Mouse (Mus musculus) embryonic facial prominence, embryonic 15.5 days (tissue): ENCODE measurements around the gene Lancl3. TPM values are rescaled to one million over a fixed set of nuclear protein-coding genes. Genes with fewer than 3 reads are reported as not detected.

Experiments
- ATAC-seq: fragments of 200-750 bp; cut with Nextera tagmentation; 2 replicates; pipeline ENCODE4 v1.8.0; 2017; ENCODE audit warnings: low read depth, moderate TSS enrichment; ENCODE audit not compliant: insufficient number of reproducible peaks, low FRiP score, low TSS enrichment
- H3K27ac ChIP-seq: fragments of 300-500 bp; sonication (generic); replicated peaks from 2 replicates; pipeline ENCODE4 v1.5.1; 2015; ENCODE audit warnings: mild to moderate bottlenecking, inconsistent platforms
- H3K27me3 ChIP-seq: fragments of 300-500 bp; sonication (generic); 2 replicates; pipeline ENCODE4 v1.6.1; 2015; ENCODE audit warnings: inconsistent platforms
- H3K36me3 ChIP-seq: fragments of 300-500 bp; sonication (generic); 2 replicates; pipeline ENCODE4 v1.6.1; 2015; ENCODE audit warnings: mild to moderate bottlenecking, inconsistent platforms
- H3K4me1 ChIP-seq: fragments of 300-500 bp; sonication (generic); 2 replicates; pipeline ENCODE4 v1.6.1; 2015; ENCODE audit warnings: inconsistent platforms
- H3K4me2 ChIP-seq: fragments of 300-500 bp; sonication (generic); replicated peaks from 2 replicates; pipeline ENCODE4 v1.6.1; 2015; ENCODE audit warnings: mild to moderate bottlenecking, inconsistent platforms
- H3K4me3 ChIP-seq: fragments of 300-500 bp; sonication (generic); replicated peaks from 2 replicates; pipeline ENCODE4 v1.5.1; 2015; ENCODE audit warnings: mild to moderate bottlenecking, inconsistent platforms
- H3K9ac ChIP-seq: fragments of 300-500 bp; sonication (generic); 2 replicates; pipeline ENCODE4 v1.6.1; 2015; ENCODE audit warnings: inconsistent platforms
- H3K9me3 ChIP-seq: fragments of 300-500 bp; sonication (generic); replicated peaks from 2 replicates; pipeline ENCODE4 v1.6.1; 2016; ENCODE audit warnings: inconsistent platforms
- WGBS: fragments of 180-500 bp; shearing (Covaris S2); methylation state at CpG from one replicate; pipeline ENCODE4 v1.1.7; 2015; 5-methylcytosine and 5-hydroxymethylcytosine counted together
- polyA plus RNA-seq: library from polyadenylated mRNA; unstranded; fragments of >200 nt; fragmentation: Nextera tagmentation; extraction: Ambion mirVana; gene quantifications from 2 replicates; pipeline ENCODE4 v1.2.1, GENCODE M21; 2015

The Lancl3 gene
- polyA plus RNA-seq, 1 experiment from 2014 or later, result 0.96 TPM

DNA sequence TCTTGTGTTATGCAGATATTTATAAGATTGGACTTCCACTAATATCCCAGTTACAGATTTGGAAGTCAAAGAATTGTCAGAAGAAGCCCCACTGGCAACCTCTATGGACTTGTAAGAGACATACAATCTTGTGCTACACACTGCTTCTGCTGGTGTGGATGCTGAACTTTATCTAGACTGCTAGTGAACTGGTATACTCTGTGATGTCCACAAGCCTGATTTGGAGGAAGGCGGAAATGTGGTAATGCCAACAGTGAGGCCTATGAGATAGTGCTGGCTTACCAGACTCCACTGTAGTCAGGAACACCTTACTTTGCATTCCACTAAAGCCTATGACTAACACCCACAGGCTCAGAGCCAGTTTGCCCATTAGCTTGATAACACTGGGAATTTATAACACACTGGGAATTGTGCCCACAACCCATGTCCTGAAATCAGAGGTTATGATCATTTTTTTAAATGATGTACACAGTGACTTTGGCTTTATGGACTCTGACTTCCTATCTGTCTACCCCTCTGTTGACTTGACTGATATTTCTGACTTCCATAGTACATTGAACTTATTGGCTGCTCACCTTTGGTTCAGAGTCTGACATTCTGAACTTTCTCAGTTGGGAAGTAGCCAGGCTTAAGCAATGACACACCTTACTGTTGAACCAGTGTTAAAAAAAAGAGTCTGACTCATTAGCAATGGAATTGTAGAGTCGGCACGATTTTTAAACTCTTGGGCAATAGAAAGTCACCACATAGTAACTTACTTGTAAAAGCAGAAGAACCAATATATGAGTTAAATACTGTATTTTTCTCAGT, 22.9 kb downstream of the Lancl3 start:
- Histone ChIP-seq H3K36me3 (no peaks in the 10 kb centered on the region), H3K4me1 (no peaks in the 10 kb centered on the region), H3K27ac (no peak overlapping the region), H3K4me3 (no peak overlapping the region), H3K4me2 (no peak overlapping the region), H3K9ac (no peak overlapping the region), H3K27me3 (no peaks in the 10 kb centered on the region), H3K9me3 (no peaks in the 10 kb centered on the region)
- 89% methylated on average over 3 of the region's 3 CpGs for WGBS
- no peak for ATAC-seq

- H3K36me3 ChIP-seq, result no peaks in the 10 kb centered on the region
- H3K9me3 ChIP-seq, result no peaks in the 10 kb centered on the region
- WGBS, result 61% methylated on average over 2 of the region's 2 CpGs
- H3K27me3 ChIP-seq, result no peaks in the 10 kb centered on the region
- no peaks in the 10 kb centered on the region for H3K4me1 ChIP-seq
- no peak overlapping the region for H3K4me3 ChIP-seq
- H3K27ac ChIP-seq, result no peak overlapping the region
- no peak overlapping the region for H3K9ac ChIP-seq
- no peak overlapping the region for H3K4me2 ChIP-seq
- no peak for ATAC-seq
Measured at GRCm38 (mm10) chrX:9227105-9227504, 27.4 kb downstream of the Lancl3 start.

GRCm38 (mm10) chrX:9240737-9241591, 41.3 kb downstream of the Lancl3 start:
- H3K27me3 ChIP-seq, result no peaks in the 10 kb centered on the region
- no peaks in the 10 kb centered on the region for H3K36me3 ChIP-seq
- no peaks in the 10 kb centered on the region for H3K4me1 ChIP-seq
- WGBS, result 83% methylated on average over 5 of the region's 5 CpGs
- H3K4me3 ChIP-seq, result no peak overlapping the region
- no peak overlapping the region for H3K4me2 ChIP-seq
- H3K27ac ChIP-seq, result no peak overlapping the region
- H3K9me3 ChIP-seq, result no peaks in the 10 kb centered on the region
- H3K9ac ChIP-seq, result no peak overlapping the region
- no peak for ATAC-seq

DNA sequence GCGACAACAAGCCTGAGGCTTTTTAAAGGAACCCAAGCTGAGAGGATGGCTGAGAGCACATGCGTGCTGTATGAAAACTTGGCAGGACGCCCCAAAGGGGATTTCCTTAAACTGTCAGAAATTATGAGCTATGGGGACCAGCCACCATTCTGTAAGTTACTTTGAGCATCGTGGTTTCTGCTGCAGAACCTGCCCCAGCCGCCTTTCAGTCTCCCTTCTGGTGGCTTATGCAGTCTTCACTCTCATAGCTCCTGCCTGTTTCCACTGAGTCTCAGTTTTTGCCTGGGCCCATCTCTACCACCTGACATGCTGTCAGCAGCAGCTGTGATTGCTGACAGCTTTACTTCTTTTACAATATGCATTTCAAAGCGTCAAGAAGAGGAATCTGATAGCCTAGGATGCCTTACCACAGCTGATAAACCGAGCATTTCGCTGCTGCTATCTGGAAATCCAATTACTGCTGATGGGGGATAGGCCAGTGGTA, 43.7 kb downstream of the Lancl3 start:
- Histone ChIP-seq H3K4me1 (no peaks in the 10 kb centered on the region), H3K9me3 (no peaks in the 10 kb centered on the region), H3K4me2 (no peak overlapping the region), H3K4me3 (no peak overlapping the region), H3K27ac (no peak overlapping the region), H3K9ac (no peak overlapping the region), H3K27me3 (no peaks in the 10 kb centered on the region), H3K36me3 (no peaks in the 10 kb centered on the region)
- 40% methylated on average over 8 of the region's 8 CpGs for WGBS
- no peak for ATAC-seq

- 64% methylated on average over 12 of the region's 12 CpGs for WGBS
- Histone ChIP-seq H3K36me3 (no peaks in the 10 kb centered on the region), H3K4me3 (no peak overlapping the region), H3K9me3 (no peaks in the 10 kb centered on the region), H3K4me2 (no peak overlapping the region), H3K4me1 (no peaks in the 10 kb centered on the region), H3K9ac (no peak overlapping the region), H3K27ac (no peak overlapping the region), H3K27me3 (no peaks in the 10 kb centered on the region)
- ATAC-seq, result no peak
Measured at GRCm38 (mm10) chrX:9244603-9245336, 45.1 kb downstream of the Lancl3 start.

GRCm38 (mm10) chrX:9248911-9249310, 49.2 kb downstream of the Lancl3 start:
- no peaks in the 10 kb centered on the region for H3K36me3 ChIP-seq
- ATAC-seq, result no peak

DNA sequence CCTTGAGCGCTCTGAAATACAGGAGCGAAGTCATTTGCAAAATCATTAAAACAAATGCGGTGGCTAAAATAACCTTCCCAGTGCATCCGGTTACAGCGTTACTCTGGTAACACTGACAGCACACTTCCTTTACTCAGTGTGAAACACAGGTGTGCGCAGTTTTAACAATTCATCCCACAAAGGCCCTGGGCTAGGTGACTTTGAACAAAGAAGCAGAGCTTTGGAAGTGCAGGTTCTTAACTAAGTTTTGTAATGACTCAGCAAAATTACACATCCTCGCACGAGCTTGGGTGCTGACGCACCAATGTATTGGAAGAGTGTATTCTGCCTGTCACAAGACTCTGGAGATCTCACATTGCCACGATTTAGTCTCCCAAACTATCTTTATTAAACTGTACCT, 54.3 kb downstream of the Lancl3 start:
- Histone ChIP-seq H3K27me3 (no peaks in the 10 kb centered on the region), H3K27ac (no peak overlapping the region), H3K9ac (no peak overlapping the region), H3K36me3 (no peaks in the 10 kb centered on the region), H3K4me2 (no peak overlapping the region), H3K9me3 (no peaks in the 10 kb centered on the region), H3K4me3 (no peak overlapping the region), H3K4me1 (no peaks in the 10 kb centered on the region)
- ATAC-seq, result no peak
- WGBS, result 76% methylated on average over 10 of the region's 10 CpGs

More at GRCm38 (mm10) chrX:9248911-9249310, 49.2 kb downstream of the Lancl3 start:
- WGBS, result 43% methylated on average over 5 of the region's 5 CpGs
- Histone ChIP-seq H3K9me3 (no peaks in the 10 kb centered on the region), H3K9ac (no peak overlapping the region), H3K4me1 (no peaks in the 10 kb centered on the region), H3K27me3 (no peaks in the 10 kb centered on the region), H3K4me2 (no peak overlapping the region), H3K4me3 (no peak overlapping the region), H3K27ac (no peak overlapping the region)

GRCm38 (mm10) chrX:9254901-9255300, 55.2 kb downstream of the Lancl3 start:
- 83% methylated on average over 3 of the region's 3 CpGs for WGBS
- no peaks in the 10 kb centered on the region for H3K36me3 ChIP-seq
- no peak for ATAC-seq
- H3K4me2 ChIP-seq, result no peak overlapping the region
- no peak overlapping the region for H3K9ac ChIP-seq
- H3K4me1 ChIP-seq, result no peaks in the 10 kb centered on the region
- no peaks in the 10 kb centered on the region for H3K9me3 ChIP-seq
- H3K27me3 ChIP-seq, result no peaks in the 10 kb centered on the region
- H3K4me3 ChIP-seq, result no peak overlapping the region
- no peak overlapping the region for H3K27ac ChIP-seq

GRCm38 (mm10) chrX:9256766-9257165, 57.1 kb downstream of the Lancl3 start, which contains the start of gene Gm14862:
Gene Gm14862, minus strand, starts transcription at chrX:9256899.
- Histone ChIP-seq H3K36me3 (no peaks in the 10 kb centered on the region), H3K9ac (no peak within 1 kb of the TSS), H3K4me3 (no peak within 1 kb of the TSS), H3K9me3 (no peaks in the 10 kb centered on the region), H3K27ac (no peak within 1 kb of the TSS), H3K27me3 (no peaks in the 10 kb centered on the region), H3K4me2 (no peak within 1 kb of the TSS), H3K4me1 (no peaks in the 10 kb centered on the region)
- no peak for ATAC-seq
- 77% methylated on average over 5 of the region's 5 CpGs for WGBS

GRCm38 (mm10) chrX:9257831-9258230, 58.1 kb downstream of the Lancl3 start:
- Histone ChIP-seq H3K27ac (no peak overlapping the region), H3K4me2 (no peak overlapping the region), H3K4me3 (no peak overlapping the region), H3K27me3 (no peaks in the 10 kb centered on the region), H3K4me1 (no peaks in the 10 kb centered on the region), H3K36me3 (no peaks in the 10 kb centered on the region), H3K9ac (no peak overlapping the region), H3K9me3 (no peaks in the 10 kb centered on the region)
- no peak for ATAC-seq
- 87% methylated on average over 7 of the region's 7 CpGs for WGBS

- 55% methylated on average over 1 of the region's 1 CpGs for WGBS
- Histone ChIP-seq H3K27me3 (no peaks in the 10 kb centered on the region), H3K27ac (no peak overlapping the region), H3K9me3 (no peaks in the 10 kb centered on the region), H3K4me1 (no peaks in the 10 kb centered on the region), H3K9ac (no peak overlapping the region), H3K4me3 (no peak overlapping the region), H3K36me3 (no peaks in the 10 kb centered on the region), H3K4me2 (no peak overlapping the region)
- no peak for ATAC-seq
Measured at GRCm38 (mm10) chrX:9259267-9259666, 59.6 kb downstream of the Lancl3 start.
